Mouse (Mus musculus) E14TG2a.4 (cell line): ENCODE measurements around the gene Gak.

Experiments used
- CTCF ChIP-seq: conservative IDR thresholded peaks from 2 replicates; pipeline ENCODE4 v1.5.1; 2014; ENCODE audit warnings: low read length
- NANOG ChIP-seq: IDR thresholded peaks from 2 replicates; pipeline ENCODE4 v1.6.1; 2014; ENCODE audit warnings: borderline replicate concordance, low read length, mixed read lengths

GRCm38 (mm10) chr5:108677605-108678295, 48.2 kb upstream of the Gak start:
- no peak for TF ChIP-seq CTCF
- no peak for TF ChIP-seq NANOG
